Mouse (Mus musculus): Measurements from ENCODE around the gene Myo18a.

- TF ChIP-seq POLR2A (IDR thresholded peaks at IDR 0.05; ENCODE audit: extremely low read depth, insufficient read depth, low read length) (no peak), CTCF (IDR thresholded peaks at IDR 0.05; ENCODE audit: extremely low read depth, insufficient read depth, low read length) (no peak)
These were observed 6.5 kb downstream of the Myo18a start for GRCm38 (mm10) chr11:77769496-77769895.

Measured in cortical plate, adult 2 months (tissue).